Mouse (Mus musculus) Muller cell, postnatal 12 days (primary cell): Measurements from ENCODE around the gene Zfp385b.

Experiments used
- DNase-seq: peaks from one replicate; pipeline ENCODE4 v3.0.0-alpha.2; 2015; ENCODE audit errors: inconsistent ontology term

The Zfp385b gene

DNA sequence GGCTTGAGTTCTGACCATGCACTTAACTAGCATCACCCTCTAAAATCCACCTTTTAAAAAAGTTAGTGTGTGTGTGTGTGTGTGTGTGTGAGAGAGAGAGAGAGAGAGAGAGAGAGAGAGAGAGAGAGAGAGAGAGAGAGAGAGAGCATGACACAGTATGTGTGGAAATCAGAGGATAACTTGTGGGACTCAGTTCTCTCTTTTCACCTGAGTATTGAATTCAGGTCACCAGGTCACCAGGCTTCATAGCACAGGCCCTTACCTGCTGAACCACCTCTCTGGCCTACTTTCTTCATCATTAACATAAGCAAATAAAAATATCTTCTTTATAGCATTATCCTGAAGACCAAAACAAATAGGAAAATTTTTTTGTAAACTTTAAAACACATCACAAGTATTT lies at the start of gene Zfp385b:
Gene Zfp385b (minus strand): TSS at position 101 of the 400 bp plus-strand sequence.
- DNase-seq = no peak

GRCm38 (mm10) chr2:77863934-77864333 lies 44.5 kb upstream of the Zfp385b start:
- no peak for DNase-seq

GRCm38 (mm10) chr2:77863522-77863921 lies 44.1 kb upstream of the Zfp385b start:
- no peak for DNase-seq

- no peak for DNase-seq
Observed at GRCm38 (mm10) chr2:77841464-77841863, 22.0 kb upstream of the Zfp385b start.

DNA sequence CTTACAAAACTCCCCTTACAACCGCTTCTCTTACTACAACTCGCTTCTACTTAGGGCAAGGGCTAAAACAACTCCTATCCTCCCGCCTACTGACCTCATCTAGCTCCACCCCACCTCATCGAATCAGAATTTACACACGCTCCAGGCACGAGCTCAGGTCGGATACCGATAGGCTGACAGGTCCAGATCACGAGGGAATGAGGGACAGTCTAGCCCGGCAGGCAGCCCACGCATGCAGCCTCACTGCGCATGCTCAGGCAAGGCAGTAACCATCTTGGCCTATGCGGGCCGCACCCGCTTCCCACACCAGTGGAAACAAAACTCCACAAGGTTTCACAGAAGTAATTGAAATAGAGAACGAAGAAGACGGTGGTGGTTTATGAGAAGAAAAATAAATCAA lies 20.1 kb upstream of the Zfp385b start:
- no peak for DNase-seq

DNA sequence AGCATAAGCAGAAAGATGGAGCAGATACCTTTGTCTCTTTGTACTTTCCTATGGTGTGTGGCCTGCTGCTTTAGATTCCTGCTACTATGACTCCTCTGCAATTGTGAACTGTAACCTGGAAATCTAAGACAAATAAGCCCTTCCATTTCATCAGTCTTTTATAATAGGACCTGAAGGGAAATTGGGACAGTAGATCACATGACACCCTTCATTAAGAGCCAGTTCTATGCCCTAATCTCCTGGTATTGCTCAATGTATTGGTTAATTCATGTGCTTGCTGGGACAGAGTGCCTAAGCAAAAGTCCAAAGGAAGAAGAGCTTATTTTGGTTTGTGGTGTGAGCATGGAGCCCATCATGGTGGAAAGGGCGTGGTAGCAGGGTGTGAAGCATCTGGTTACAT lies 19.2 kb upstream of the Zfp385b start:
- no peak for DNase-seq

- no peak for DNase-seq
Observed at GRCm38 (mm10) chr2:77835781-77836180, 16.3 kb upstream of the Zfp385b start.

- DNase-seq = no peak
Observed at GRCm38 (mm10) chr2:77826133-77826828, 6.8 kb upstream of the Zfp385b start.

DNA sequence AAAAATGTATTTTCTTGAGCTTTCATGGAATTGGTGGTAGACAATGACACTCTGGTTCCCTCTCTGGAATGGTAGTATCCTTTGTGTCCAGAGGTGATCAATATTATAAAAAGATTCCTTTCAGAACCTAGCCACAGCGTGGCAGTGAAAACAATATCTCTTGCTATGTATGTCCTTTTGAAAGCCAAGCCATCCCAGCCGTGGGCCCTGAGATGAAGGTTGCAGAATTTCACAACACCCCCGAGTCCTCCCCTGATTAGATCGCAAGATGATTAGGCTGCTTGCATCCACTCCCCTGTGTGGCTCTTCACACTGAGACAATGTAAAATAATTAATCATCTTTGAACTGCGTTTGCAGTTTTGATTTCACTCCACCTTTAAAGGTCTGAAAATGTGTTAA lies 3.6 kb upstream of the Zfp385b start:
- no peak for DNase-seq

DNA sequence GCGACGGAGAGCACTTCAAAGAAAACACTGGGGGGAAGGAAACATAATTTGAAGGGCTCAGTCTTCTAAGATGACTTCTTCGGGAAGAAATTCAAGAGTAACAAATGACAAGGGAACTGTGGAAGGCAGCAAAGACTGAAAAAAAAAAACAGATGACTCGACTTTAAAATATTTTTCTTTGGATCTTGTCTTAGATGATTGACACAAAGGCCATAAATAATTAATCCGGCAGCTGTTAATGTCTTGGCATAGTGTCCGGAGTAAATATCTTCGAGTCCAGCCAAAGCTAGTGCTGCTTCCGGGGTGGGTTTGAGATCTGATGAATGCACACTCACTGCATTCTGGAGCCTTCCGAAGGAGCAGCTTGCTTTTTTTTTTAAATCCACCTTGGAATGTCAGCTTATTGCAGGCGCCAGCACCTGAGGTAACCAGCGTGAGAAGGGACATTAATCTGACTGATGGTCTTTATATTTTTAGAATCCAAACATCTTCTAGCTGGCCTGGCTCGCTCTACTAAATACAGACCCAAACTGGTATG lies 2.0 kb downstream of the Zfp385b start:
- peak; percentile 47 for DNase-seq

DNA sequence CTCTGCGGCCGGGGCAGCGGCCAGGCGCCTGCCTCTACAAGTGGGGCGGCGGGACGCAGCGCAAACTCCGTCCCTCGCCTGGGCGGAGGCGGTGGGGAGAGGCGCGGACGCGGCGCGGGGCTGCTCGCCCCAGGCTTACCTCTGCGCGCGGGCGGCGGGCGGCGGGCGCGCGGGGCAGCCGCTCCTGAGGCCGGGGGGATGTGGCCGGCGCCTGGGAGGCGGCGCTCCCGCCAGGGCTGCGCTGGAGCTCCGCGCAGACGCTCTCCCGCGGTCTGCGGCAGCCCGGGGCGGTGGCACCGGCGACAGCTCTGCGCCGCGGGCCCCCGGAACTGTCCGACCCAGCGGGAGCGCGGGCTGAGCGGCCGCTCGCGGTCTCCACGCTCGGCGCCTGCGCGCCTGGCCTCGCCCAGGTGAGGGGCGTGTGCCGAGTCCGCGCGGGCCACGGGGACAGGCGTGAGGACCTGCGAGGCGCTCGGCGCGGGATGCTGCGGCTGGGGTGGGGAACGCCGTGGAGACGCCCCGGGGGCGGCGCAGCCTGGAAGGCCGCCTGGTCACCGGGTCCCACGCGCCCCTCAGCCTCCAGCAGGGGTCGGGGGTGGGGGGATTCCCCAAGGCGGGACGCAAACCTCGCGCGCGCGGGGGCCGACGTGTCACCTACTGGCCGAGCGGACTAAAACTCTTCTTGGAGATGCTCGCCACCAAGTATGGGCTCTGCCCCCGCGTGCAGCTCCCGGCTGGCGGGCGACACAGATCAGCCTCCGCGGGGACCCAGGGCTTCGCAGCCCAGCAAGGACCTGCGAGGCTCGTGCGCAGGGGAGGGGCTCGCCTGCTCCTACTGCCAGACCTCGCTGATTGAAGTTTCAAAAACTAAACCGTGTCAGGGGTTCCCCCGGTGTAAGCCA lies 2.8 kb downstream of the Zfp385b start:
- peak; percentile 62 for DNase-seq

DNA sequence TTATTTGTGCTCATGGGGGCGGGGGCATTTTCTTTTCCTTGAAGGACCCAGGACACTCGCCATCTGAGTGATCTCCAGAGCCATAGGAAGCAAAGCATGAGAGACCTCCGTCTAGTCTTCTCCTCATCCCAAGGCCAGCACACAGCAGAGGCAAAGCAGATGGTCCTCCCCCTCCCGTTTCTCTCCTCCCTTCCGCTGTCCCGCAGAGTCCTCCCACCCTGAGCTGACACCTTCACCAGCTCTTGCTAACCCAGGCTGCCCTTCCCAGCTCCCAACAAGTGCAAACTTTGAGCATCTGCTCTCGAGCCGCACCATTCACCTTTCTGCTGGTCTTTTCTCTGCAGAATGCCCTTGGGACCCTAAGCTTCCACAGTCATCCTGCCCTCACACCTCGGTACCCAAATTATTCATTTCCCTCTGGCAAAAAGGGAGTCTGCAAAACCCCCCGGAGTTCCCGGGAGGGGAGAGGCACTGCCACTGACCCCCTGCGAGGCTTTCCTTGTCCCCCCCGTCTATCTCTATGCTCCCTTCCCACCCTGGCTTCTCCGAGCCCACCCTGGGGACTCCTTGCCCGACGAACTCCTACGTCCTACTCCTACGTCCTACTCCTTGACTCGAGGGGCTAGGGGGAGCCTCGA lies 3.5 kb downstream of the Zfp385b start:
- peak; percentile 16 for DNase-seq

DNA sequence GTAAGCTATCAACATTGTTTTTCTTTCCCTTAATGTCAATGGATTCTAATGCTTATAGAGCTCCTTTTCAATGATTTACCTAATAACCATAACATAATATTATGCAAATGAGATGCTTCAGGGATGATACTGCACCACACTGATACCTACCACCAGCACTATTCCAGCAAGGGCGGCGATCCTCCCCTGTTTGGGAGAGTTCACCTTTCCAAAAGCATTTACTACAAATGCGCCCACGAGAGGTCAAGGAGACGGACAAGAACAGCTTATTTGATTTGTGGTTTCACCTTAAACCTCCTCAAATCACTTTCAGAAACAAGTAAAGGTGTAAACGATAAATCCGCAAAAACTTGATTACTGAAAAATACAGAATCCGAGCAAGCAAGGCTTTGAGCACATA lies 4.5 kb downstream of the Zfp385b start:
- no peak for DNase-seq

DNA sequence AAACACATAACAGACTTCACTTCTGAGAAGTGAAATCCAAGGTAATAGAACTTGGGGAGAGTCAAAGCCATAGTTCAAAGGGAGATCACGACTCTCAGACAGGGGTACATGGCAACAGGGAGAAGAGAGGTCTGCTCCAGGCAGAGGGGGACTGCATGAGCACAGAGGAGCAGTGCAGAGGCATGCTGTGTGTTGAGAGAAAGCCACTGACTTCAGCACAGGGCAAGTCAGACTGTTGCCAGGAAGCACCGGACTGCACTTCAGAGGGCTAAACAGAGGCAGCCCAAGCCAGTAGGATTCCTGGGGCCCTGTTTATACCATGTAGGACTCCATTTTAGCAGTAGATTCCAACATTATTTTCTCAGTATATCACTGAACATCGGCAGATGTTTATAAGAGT lies 6.4 kb downstream of the Zfp385b start:
- no peak for DNase-seq

DNA sequence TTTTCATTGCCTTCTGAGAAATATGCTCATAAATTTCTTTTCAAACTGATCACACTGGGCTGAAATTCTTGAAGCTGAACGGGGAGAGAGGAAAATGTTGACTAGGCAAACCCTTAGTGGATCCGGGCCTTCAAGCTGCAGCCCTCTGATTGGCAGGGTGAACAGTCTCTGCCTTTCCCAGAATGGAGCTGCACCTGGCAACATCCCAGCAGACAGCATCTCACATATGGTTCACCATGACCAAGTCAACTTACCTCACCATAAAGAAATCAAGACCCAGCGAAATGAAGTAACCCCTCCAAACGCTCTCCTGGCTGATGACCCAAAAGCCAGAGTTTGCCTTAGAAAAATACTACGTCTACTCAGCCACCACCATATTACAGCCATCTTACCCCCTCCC lies 8.7 kb downstream of the Zfp385b start:
- no peak for DNase-seq

- no peak for DNase-seq
Observed at GRCm38 (mm10) chr2:77804781-77805180, 14.7 kb downstream of the Zfp385b start.

- no peak for DNase-seq
Observed at GRCm38 (mm10) chr2:77802291-77802690, 17.1 kb downstream of the Zfp385b start.

DNA sequence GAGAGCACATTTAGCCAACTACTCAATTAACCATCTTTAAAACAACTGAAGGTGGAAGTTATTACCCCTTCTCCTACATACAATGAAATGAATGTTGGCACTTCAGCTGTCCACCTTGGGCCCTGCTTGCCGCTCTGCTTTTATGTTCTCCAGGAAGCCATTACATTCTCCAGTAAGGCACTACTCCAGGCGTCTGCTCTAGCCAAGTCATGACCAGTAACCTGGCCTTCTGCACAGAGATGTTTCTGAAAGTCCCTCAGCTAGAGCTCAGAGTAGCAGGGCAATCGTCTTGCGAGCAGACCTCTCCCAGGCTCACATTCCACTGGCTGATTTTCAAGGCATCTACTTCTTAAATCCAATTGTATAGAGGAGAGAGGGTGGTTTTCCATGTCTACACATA lies 18.0 kb downstream of the Zfp385b start:
- no peak for DNase-seq

- DNase-seq = no peak
Observed at GRCm38 (mm10) chr2:77801009-77801408, 18.4 kb downstream of the Zfp385b start.

- no peak for DNase-seq
Observed at GRCm38 (mm10) chr2:77797233-77797632, 22.2 kb downstream of the Zfp385b start.

GRCm38 (mm10) chr2:77795859-77796552 lies 23.4 kb downstream of the Zfp385b start:
- DNase-seq = no peak

- DNase-seq = peak; percentile 34
Observed at GRCm38 (mm10) chr2:77790846-77791245, 28.6 kb downstream of the Zfp385b start.
